Mouse (Mus musculus): ENCODE data around the gene Klk1b5. TPM values are rescaled to one million over a fixed set of nuclear protein-coding genes. Genes with fewer than 3 reads are reported as not detected.
"Not testable (repeated sequence)": the region's sequence is repeated elsewhere in the genome, so short reads cannot be mapped to it uniquely, and the experiment has no call there.

Klk1b5 gene
- polyA plus RNA-seq, 1 experiment from 2014 or later = not detected

- H3K4me1 ChIP-seq (replicated peaks; ENCODE audit: control insufficient read depth, insufficient read depth, low read length) = peaks cover 13% of the 10 kb centered on the region
- H3K36me3 ChIP-seq (replicated peaks; ENCODE audit: control insufficient read depth, insufficient read depth) = peaks cover 53% of the 10 kb centered on the region
- WGBS = 94% methylated on average over 2 of the region's 2 CpGs
- H3K9ac ChIP-seq = peak overlapping the region; percentile 96
- no peak for ATAC-seq (ENCODE audit: low FRiP score)
- 0 out of 2 replicates have a peak overlapping the region, but pooled peaks have one; percentile 38 for H3K27ac ChIP-seq
- peak overlapping the region; percentile 74 for H3K4me2 ChIP-seq (replicated peaks)
- H3K9me3 ChIP-seq (ENCODE audit: control insufficient read depth, low read length) = no peaks in the 10 kb centered on the region
- no peaks in the 10 kb centered on the region for H3K27me3 ChIP-seq (ENCODE audit: control insufficient read depth, insufficient read depth, low read length)
- no peak for DNase-seq (ENCODE audit: low spot score)
- H3K4me3 ChIP-seq (replicated peaks; ENCODE audit: low read length) = peak overlapping the region; percentile 86
Measured at GRCm38 (mm10) chr7:44247971-44248370, 32.2 kb downstream of the Klk1b5 start.

- 96% methylated on average over 4 of the region's 4 CpGs for WGBS
- Histone ChIP-seq H3K9me3 (ENCODE audit: control insufficient read depth, low read length) (no peaks in the 10 kb centered on the region), H3K27ac (no peak overlapping the region), H3K36me3 (replicated peaks; ENCODE audit: control insufficient read depth, insufficient read depth) (peaks cover 65% of the 10 kb centered on the region), H3K4me3 (replicated peaks; ENCODE audit: low read length) (no peak overlapping the region; the same call in 1 of the 2 replicates), H3K4me1 (replicated peaks; ENCODE audit: control insufficient read depth, insufficient read depth, low read length) (peaks cover 13% of the 10 kb centered on the region), H3K9ac (no peak overlapping the region), H3K4me2 (replicated peaks) (no peak overlapping the region; the same call in 1 of the 2 replicates), H3K27me3 (ENCODE audit: control insufficient read depth, insufficient read depth, low read length) (no peaks in the 10 kb centered on the region)
- no peak for ATAC-seq (ENCODE audit: low FRiP score)
- DNase-seq (ENCODE audit: low spot score) = no peak
Measured at GRCm38 (mm10) chr7:44249248-44249647, 33.5 kb downstream of the Klk1b5 start.

DNA sequence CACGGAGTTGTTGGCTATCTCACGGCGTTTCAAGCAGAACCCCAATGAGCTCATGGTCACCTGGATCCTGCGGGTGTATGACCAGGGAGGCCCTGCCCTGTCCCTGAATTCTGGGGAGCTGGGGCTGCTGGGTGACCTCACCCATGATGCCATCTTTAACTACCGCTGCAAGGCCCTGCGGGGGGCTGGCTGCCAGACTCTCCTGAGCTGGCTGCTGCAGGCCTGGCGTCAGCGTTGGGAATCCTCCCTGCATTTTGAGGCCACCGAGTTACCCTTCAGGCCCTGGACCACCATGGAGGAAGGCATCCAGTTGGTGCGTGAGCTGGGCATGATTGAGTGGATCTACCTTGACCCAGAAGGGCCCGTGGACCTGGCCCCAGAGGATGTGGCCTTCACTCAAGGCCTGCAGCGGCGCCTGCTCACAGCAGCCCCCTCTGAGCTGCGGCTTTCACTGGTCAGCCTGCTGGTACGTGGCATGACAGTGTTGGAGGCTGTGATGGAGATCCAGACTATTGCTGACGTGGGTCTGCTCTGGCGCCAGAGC is 35.1 kb downstream of the Klk1b5 start:
- H3K27me3 ChIP-seq (ENCODE audit: control insufficient read depth, insufficient read depth, low read length); ATAC-seq (ENCODE audit: low FRiP score); H3K4me3 ChIP-seq (replicated peaks; ENCODE audit: low read length); H3K4me2 ChIP-seq (replicated peaks); H3K9me3 ChIP-seq (ENCODE audit: control insufficient read depth, low read length); DNase-seq (ENCODE audit: low spot score); H3K9ac ChIP-seq; H3K27ac ChIP-seq: not testable (repeated sequence)
- WGBS = 95% methylated on average over 17 of the region's 17 CpGs
- H3K36me3 ChIP-seq (replicated peaks; ENCODE audit: control insufficient read depth, insufficient read depth) = peaks cover 71% of the 10 kb centered on the region
- H3K4me1 ChIP-seq (replicated peaks; ENCODE audit: control insufficient read depth, insufficient read depth, low read length) = peaks cover 13% of the 10 kb centered on the region

DNA sequence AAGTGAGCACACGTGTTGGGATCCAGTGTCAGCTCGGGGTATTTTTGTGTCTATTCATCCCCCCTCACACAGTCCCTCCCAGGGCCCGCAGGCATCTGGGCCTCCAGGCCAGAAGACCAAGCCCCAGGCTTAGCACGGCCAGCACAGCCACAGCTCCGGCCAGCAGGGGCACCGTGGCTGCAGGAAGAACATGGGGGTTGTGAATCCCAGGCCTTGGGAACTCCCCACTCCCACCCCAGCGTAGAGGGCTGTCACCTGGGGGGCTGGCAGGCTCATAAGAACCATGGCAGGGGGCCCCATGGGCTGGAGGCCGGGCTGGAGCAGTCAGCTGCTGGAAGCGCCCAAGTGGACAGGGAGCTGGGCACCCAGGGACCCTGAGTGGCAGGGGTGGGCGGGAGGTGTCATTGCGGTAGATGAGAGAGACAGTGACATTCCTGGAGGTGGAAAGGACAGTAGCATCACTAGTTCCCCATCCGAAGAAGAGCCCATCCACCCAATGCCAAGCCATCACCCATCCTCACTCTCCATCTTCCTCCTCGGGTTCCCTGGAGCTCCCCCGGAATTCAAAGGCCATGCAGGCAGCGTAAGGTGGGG is 37.4 kb downstream of the Klk1b5 start:
- Histone ChIP-seq H3K4me1 (replicated peaks; ENCODE audit: control insufficient read depth, insufficient read depth, low read length) (peaks cover 8% of the 10 kb centered on the region), H3K9me3 (ENCODE audit: control insufficient read depth, low read length) (no peaks in the 10 kb centered on the region), H3K4me3 (replicated peaks; ENCODE audit: low read length) (no peak overlapping the region), H3K27me3 (ENCODE audit: control insufficient read depth, insufficient read depth, low read length) (no peaks in the 10 kb centered on the region), H3K9ac (0 out of 2 replicates have a peak overlapping the region, but pooled peaks have one; percentile 3), H3K4me2 (replicated peaks) (no peak overlapping the region), H3K27ac (no peak overlapping the region), H3K36me3 (replicated peaks; ENCODE audit: control insufficient read depth, insufficient read depth) (peaks cover 67% of the 10 kb centered on the region)
- DNase-seq (ENCODE audit: low spot score) = no peak
- 75% methylated on average over 15 of the region's 15 CpGs for WGBS
- ATAC-seq (ENCODE audit: low FRiP score) = no peak

DNA sequence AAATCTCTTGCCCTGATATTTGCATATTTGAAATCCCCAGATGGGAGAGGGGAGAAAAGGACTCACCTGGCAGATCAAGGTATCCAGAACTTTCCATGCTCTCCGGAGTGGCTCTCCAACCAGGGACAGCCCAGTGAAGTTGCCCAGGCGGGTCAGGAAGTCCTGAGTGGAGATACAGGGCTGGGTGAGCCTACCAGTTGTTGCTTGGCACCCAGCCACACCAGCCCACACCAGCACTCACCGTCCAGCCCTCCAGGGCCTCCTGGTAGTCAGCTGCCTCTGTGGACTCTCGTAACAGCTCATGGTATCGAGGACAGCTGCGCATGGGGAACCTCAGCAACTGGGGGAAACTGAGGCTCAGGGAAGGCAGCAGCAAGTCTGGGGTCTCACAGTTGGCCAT is 39.2 kb downstream of the Klk1b5 start:
- Histone ChIP-seq H3K27me3 (ENCODE audit: control insufficient read depth, insufficient read depth, low read length) (no peaks in the 10 kb centered on the region), H3K4me3 (replicated peaks; ENCODE audit: low read length) (no peak overlapping the region), H3K9ac (no peak overlapping the region), H3K4me2 (replicated peaks) (no peak overlapping the region), H3K27ac (no peak overlapping the region), H3K36me3 (replicated peaks; ENCODE audit: control insufficient read depth, insufficient read depth) (peaks cover 49% of the 10 kb centered on the region), H3K4me1 (replicated peaks; ENCODE audit: control insufficient read depth, insufficient read depth, low read length) (no peaks in the 10 kb centered on the region; the same call in 1 of the 2 replicates), H3K9me3 (ENCODE audit: control insufficient read depth, low read length) (no peaks in the 10 kb centered on the region)
- WGBS = 83% methylated on average over 6 of the region's 6 CpGs
- DNase-seq (ENCODE audit: low spot score) (no peak), ATAC-seq (ENCODE audit: low FRiP score) (no peak)

DNA sequence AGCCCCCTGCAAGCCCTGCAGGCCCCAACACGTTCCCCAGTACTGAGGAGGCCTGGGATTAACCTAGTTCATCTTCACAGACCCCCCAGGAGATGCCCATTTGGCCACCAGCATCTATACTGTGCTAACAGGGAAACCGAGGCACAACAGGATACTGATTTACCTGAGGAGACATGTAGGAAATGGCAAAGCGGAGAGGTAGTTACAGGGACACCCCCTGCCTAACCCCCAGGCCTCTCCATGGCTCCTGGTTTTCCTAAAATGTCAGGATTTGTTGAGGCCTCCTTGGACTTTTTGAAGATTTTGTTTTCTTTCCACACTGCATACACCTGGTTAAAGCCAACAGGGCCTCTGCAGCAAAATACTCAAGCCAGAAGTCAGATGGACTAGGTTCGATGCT is 41.5 kb downstream of the Klk1b5 start, which contains the start of gene Acp4:
Acp4 (minus strand) TSS at position 101 of the 400 bp plus-strand sequence.
- Histone ChIP-seq H3K36me3 (replicated peaks; ENCODE audit: control insufficient read depth, insufficient read depth) (peaks cover 25% of the 10 kb centered on the region), H3K4me2 (replicated peaks) (no peak within 1 kb of the TSS), H3K9me3 (ENCODE audit: control insufficient read depth, low read length) (no peaks in the 10 kb centered on the region), H3K27ac (no peak within 1 kb of the TSS), H3K4me1 (replicated peaks; ENCODE audit: control insufficient read depth, insufficient read depth, low read length) (no peaks in the 10 kb centered on the region; the same call in 1 of the 2 replicates), H3K9ac (no peak within 1 kb of the TSS), H3K27me3 (ENCODE audit: control insufficient read depth, insufficient read depth, low read length) (0 out of 2 replicates have a peak, but pooled peaks cover 3% of the 10 kb centered on the region), H3K4me3 (replicated peaks; ENCODE audit: low read length) (no peak within 1 kb of the TSS)
- ATAC-seq (ENCODE audit: low FRiP score) (no peak), DNase-seq (ENCODE audit: low spot score) (no peak)
- WGBS = 77% methylated on average over 4 of the region's 4 CpGs

DNA sequence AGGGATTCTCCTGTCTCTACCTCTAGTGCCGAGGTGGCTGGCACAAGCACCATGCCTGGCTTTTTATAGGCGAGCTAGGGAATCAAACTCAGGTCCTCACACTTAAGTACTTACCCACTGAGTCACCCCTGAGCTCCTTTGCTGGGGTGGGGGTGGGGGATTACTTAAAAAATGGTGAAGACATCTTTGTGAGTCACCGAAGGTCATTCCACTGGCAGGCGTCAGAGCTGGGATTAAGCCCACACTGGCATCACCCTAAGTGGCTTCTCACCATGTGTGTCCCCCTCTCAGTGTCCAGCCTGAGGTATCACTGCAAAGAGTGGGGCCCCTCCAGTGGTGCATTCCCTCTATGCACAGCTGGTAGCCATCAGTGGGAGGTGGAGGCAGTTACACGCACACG is 44.7 kb downstream of the Klk1b5 start:
- Histone ChIP-seq H3K4me3 (replicated peaks; ENCODE audit: low read length) (no peak overlapping the region), H3K27ac (no peak overlapping the region), H3K9me3 (ENCODE audit: control insufficient read depth, low read length) (no peaks in the 10 kb centered on the region), H3K36me3 (replicated peaks; ENCODE audit: control insufficient read depth, insufficient read depth) (no peaks in the 10 kb centered on the region), H3K9ac (no peak overlapping the region), H3K27me3 (ENCODE audit: control insufficient read depth, insufficient read depth, low read length) (0 out of 2 replicates have a peak, but pooled peaks cover 3% of the 10 kb centered on the region), H3K4me1 (replicated peaks; ENCODE audit: control insufficient read depth, insufficient read depth, low read length) (peaks cover 6% of the 10 kb centered on the region), H3K4me2 (replicated peaks) (no peak overlapping the region)
- WGBS = 72% methylated on average over 6 of the region's 6 CpGs
- ATAC-seq (ENCODE audit: low FRiP score) (no peak), DNase-seq (ENCODE audit: low spot score) (no peak)

DNA sequence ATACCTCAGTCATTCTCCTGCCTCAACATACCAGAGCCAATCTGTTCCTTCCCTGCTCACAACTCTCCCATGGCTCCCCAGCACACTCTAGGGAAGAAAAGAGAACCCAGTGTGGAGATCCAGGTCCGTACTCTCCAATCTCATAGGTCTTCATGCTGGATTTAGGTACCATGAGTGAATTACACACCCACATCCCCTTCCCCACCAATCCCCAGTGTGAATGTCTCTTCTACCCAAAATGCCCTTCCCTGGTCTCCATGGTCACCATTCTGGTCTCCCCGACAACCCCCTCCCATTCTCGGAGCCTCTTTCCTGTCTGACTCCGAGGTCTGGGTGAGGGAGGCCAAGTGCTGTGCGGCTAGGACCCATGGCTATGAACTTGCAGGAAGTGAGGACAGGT is 45.4 kb downstream of the Klk1b5 start, which contains the start of gene Gm15517:
Gm15517 (plus strand) TSS at position 301 of the 400 bp plus-strand sequence.
- Histone ChIP-seq H3K9ac (no peak within 1 kb of the TSS), H3K27ac (no peak within 1 kb of the TSS), H3K27me3 (ENCODE audit: control insufficient read depth, insufficient read depth, low read length) (0 out of 2 replicates have a peak, but pooled peaks cover 3% of the 10 kb centered on the region), H3K4me3 (replicated peaks; ENCODE audit: low read length) (no peak within 1 kb of the TSS), H3K4me1 (replicated peaks; ENCODE audit: control insufficient read depth, insufficient read depth, low read length) (peaks cover 6% of the 10 kb centered on the region), H3K36me3 (replicated peaks; ENCODE audit: control insufficient read depth, insufficient read depth) (no peaks in the 10 kb centered on the region), H3K4me2 (replicated peaks) (no peak within 1 kb of the TSS), H3K9me3 (ENCODE audit: control insufficient read depth, low read length) (no peaks in the 10 kb centered on the region)
- 49% methylated on average over 5 of the region's 5 CpGs for WGBS
- no peak for DNase-seq (ENCODE audit: low spot score)
- ATAC-seq (ENCODE audit: low FRiP score) = no peak

- Histone ChIP-seq H3K27ac (peak overlapping the region; percentile 66), H3K4me1 (replicated peaks; ENCODE audit: control insufficient read depth, insufficient read depth, low read length) (peaks cover 6% of the 10 kb centered on the region), H3K9ac (peak overlapping the region; percentile 63), H3K9me3 (ENCODE audit: control insufficient read depth, low read length) (no peaks in the 10 kb centered on the region), H3K4me2 (replicated peaks) (peak overlapping the region; percentile 73), H3K27me3 (ENCODE audit: control insufficient read depth, insufficient read depth, low read length) (0 out of 2 replicates have a peak, but pooled peaks cover 3% of the 10 kb centered on the region), H3K36me3 (replicated peaks; ENCODE audit: control insufficient read depth, insufficient read depth) (no peaks in the 10 kb centered on the region), H3K4me3 (replicated peaks; ENCODE audit: low read length) (peak overlapping the region; percentile 31)
- peak; percentile 83 for ATAC-seq (ENCODE audit: low FRiP score)
- 1% methylated on average over 34 of the region's 34 CpGs for WGBS
- peak; percentile 100 for DNase-seq (ENCODE audit: low spot score)
Measured at GRCm38 (mm10) chr7:44262791-44263643, 47.3 kb downstream of the Klk1b5 start.

Measured in hindbrain, embryonic 14.5 days (tissue).